In the genomic region with DNA sequence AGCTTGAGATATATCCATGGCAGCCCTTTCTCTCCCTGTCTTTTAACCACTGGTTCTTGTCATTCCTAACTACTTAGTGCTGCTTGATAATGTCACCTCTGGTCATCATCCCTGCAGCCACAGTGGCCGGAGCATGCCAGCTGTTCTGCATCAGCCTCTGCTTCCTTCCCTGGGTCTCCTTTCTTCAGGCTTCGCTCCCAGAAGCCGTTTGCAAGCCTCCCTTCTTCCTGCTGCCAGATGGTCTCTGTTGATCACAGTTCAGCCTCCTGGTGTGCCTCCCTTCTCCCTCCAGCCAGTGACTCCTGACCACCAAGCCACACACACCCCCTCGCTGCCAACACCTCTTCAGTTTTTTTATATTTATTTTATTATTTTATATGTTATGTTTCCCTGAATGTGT, we compare ENCODE assay signal across 19 mouse cellular contexts. TPM values are rescaled to one million over a fixed set of nuclear protein-coding genes. Genes with fewer than 3 reads are reported as not detected.
DNase-seq lines count a peak whose midpoint lies in the region; ATAC-seq lines count a peak whose summit lies in the region.
"Had no signal": no experiment of that assay in that cellular context is flagged by ENCODE, and none has a peak within 500 bp of the region (broad histone marks: within the 10 kb centered on the region; RNA-seq: fewer than 3 reads in every experiment).

No protein-coding gene starts in this region.

- intact Hi-C loops in heart, postnatal 10 days (cut with DNase I): no loop called here

- H3K27ac ChIP-seq in heart, embryonic 11.5 days (ENCODE audit: low read depth, low read length): no peak overlapping the region
- H3K27ac ChIP-seq: hindbrain, embryonic 15.5 days; intestine, embryonic 15.5 days; liver, embryonic 14.5 days; midbrain, embryonic 13.5 days; neural tube, embryonic 13.5 days had no signal

- 41% methylated on average over 4 of the region's 4 CpGs for WGBS in heart, embryonic 11.5 days (ENCODE audit: insufficient replicate concordance)

- no peaks in the 10 kb centered on the region for H3K9me3 ChIP-seq in heart, embryonic 11.5 days (replicated peaks; ENCODE audit: control insufficient read depth, low read length)
- H3K9me3 ChIP-seq: hindbrain, embryonic 15.5 days; intestine, embryonic 15.5 days; midbrain, embryonic 13.5 days; neural tube, embryonic 13.5 days had no signal

- no peak overlapping the region for H3K4me3 ChIP-seq in heart, embryonic 11.5 days (ENCODE audit: low read depth, low read length)
- H3K4me3 ChIP-seq: hindbrain, embryonic 15.5 days; intestine, embryonic 15.5 days; midbrain, embryonic 13.5 days; neural tube, embryonic 13.5 days had no signal

- H3K27me3 ChIP-seq in heart, embryonic 11.5 days (ENCODE audit: control insufficient read depth, insufficient read depth, low read length): no peaks in the 10 kb centered on the region
- H3K27me3 ChIP-seq: CH12.LX; hindbrain, embryonic 15.5 days; intestine, embryonic 15.5 days; midbrain, embryonic 13.5 days; neural tube, embryonic 13.5 days had no signal

- no peak for ATAC-seq in heart, embryonic 11.5 days (replicated peaks; ENCODE audit: insufficient number of reproducible peaks, low FRiP score, low TSS enrichment)
- ATAC-seq in frontal cortex, adult (ENCODE audit: low TSS enrichment): no peak
- ATAC-seq: forebrain, embryonic 14.5 days; intestine, embryonic 15.5 days; midbrain, embryonic 13.5 days had no signal

- H3K4me2 ChIP-seq in heart, embryonic 11.5 days: no peak overlapping the region
- H3K4me2 ChIP-seq: hindbrain, embryonic 15.5 days; intestine, embryonic 15.5 days; midbrain, embryonic 13.5 days; neural tube, embryonic 13.5 days had no signal

- no peaks in the 10 kb centered on the region for H3K4me1 ChIP-seq in heart, embryonic 11.5 days (ENCODE audit: control insufficient read depth, insufficient read depth, low read length)
- H3K4me1 ChIP-seq: hindbrain, embryonic 15.5 days; intestine, embryonic 15.5 days; midbrain, embryonic 13.5 days; neural tube, embryonic 13.5 days had no signal

- H3K9ac ChIP-seq in heart, embryonic 11.5 days (ENCODE audit: low read depth, low read length): no peak overlapping the region
- H3K9ac ChIP-seq: hindbrain, embryonic 15.5 days; intestine, embryonic 15.5 days; liver, embryonic 14.5 days; midbrain, embryonic 13.5 days; neural tube, embryonic 13.5 days had no signal

- peak; percentile 55 to 59 for DNase-seq in heart, postnatal 10 days
- DNase-seq in kidney, postnatal 10 days: peak; percentile 75
- DNase-seq in lung, adult 18-20 months: peak; percentile 53 to 60
- DNase-seq in lung, postnatal 14 days: peak; percentile 63
- DNase-seq in testis, postnatal 14 days (ENCODE audit: low spot score): no peak
- DNase-seq: adrenal gland, postnatal 14 days; cerebellum, adult 9-11 months; right cerebral cortex, adult 18-20 months; thymus, postnatal 36 days had no signal

- H3K36me3 ChIP-seq in heart, embryonic 11.5 days (ENCODE audit: control insufficient read depth, insufficient read depth, low read length): no peaks in the 10 kb centered on the region
- H3K36me3 ChIP-seq: intestine, embryonic 15.5 days had no signal

RNA-seq across cellular contexts. Expression of a gene that starts 25.8 kb away (rescaled TPM):
- under 1 TPM; 0.62 to 0.74 TPM for total RNA-seq in heart, postnatal 10 days (2021)
- polyA plus RNA-seq in heart, embryonic 11.5 days (2014; fragmentation: Nextera tagmentation; extraction: Ambion mirVana): 0.17 and 0.37 TPM in 2 replicates
- total RNA-seq: MEL had no signal

RNA-seq across cellular contexts. Expression of a gene that starts 54.2 kb away (rescaled TPM):
- total RNA-seq in heart, postnatal 10 days (2021): 10 to 100 TPM; 11.3 to 12.0 TPM
- 34.1 and 36.9 TPM in 2 replicates for polyA plus RNA-seq in heart, embryonic 11.5 days (2014; fragmentation: Nextera tagmentation; extraction: Ambion mirVana)

RNA-seq across cellular contexts. Expression of a gene that starts 54.2 kb away (rescaled TPM):
- total RNA-seq in heart, postnatal 10 days (2021): 1 to 10 TPM; 1.5 to 1.6 TPM
- 9.9 and 13.1 TPM in 2 replicates for polyA plus RNA-seq in heart, embryonic 11.5 days (2014; fragmentation: Nextera tagmentation; extraction: Ambion mirVana)
